Mouse (Mus musculus): ENCODE measurements at regions not wholly inside any gene's neighbourhood (a gene's known extent, or its start where the extent isn't known, plus 50 kb on each side); places are given as distances from the start of the nearest gene placed in this dataset.

- TF ChIP-seq CTCF (IDR thresholded peaks at IDR 0.05; ENCODE audit: control insufficient read depth, insufficient read depth, low read length) (no peak), POLR2A (IDR thresholded peaks at IDR 0.05; ENCODE audit: borderline replicate concordance, control insufficient read depth, low read depth, low read length) (no peak)
Observed at GRCm38 (mm10) chr8:35296936-35297335, 468.7 kb upstream of the Gm19410 start.

Data from bone marrow, adult 2 months (tissue).